Mouse (Mus musculus): Measurements from ENCODE around the gene Glrx3. TPM values are rescaled to one million over a fixed set of nuclear protein-coding genes. Genes with fewer than 3 reads are reported as not detected.

The Glrx3 gene
- polyA plus RNA-seq (2012), result 225 and 386 TPM in 2 replicates

DNA sequence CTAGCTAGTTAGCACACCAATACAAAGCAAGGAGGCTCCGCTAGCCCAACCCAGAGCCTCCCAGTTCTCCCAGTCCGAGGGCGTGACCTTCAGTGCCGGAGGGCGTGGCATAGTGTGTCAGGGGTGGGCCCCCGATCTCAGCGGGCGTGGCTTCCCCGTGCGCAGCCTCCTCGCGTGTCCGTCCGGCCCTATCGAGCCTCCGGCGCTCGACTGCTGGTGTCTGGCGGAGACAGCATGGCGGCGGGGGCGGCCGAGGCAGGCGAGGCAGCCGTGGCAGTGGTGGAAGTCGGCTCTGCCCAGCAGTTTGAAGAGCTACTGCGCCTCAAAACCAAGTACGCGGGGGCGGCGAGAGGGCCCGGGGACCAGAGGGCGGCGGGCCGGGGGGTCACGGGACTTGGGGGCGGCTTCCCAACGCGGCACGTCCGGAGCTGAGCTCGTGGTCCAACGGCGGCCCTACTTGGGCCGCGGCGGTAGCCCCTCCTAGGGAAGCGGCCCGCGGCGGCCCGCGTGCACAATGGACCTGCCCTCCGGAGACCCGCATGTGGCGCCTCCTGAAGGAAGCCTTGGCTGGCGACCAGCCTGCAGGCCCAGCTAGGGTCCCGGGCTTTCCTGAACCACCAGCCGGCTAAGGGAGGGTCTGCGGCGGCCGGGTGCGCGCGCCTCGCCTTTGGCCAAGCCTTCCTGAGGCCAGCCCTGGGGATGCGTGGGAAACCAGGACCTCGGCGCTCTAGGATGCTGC lies at the start of gene Glrx3:
Gene Glrx3 (plus strand): TSS at position 175 of the 739 bp plus-strand sequence.
- TF ChIP-seq GATA1 (IDR thresholded peaks at IDR 0.05; ENCODE audit: low read length), result no peak

DNA sequence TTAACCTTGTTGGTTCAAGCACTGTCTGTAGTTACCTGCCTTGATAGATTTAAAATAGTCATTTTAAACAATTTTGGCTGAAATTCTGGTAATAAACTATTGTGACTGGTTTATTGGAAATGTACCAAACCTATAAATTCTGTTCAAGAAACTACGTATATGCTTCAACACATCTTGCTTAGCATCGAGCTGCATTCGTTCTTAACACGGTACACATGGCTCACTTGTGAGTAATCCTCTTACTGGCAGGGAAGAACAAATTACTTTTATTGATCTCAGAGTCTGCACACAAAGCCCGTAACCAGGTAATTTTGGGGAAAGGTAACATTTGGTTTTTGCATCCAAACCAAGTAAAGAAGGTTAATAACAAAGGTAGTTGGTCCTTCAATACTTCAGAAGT lies 49.6 kb upstream of the Glrx3 start:
- no peak for TF ChIP-seq GATA1 (IDR thresholded peaks at IDR 0.05; ENCODE audit: low read length)

DNA sequence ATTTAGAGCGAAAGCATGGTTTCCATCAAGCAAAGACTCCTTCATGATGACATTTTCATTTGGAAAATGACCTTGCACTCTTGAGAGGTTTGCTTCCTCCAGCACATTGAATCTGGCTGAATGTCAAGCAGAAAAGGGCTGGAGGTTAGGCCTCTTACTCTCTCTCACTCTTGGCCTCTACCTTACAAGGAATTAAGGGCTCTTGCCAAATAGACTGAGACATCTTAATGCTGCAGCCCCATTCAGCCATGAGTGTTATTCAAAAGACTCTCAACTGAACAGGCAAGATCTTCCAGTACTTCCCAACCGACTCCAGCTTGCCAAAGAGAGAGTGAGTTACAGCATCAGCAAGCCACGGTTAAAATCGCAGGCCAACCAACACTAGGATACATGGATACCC lies 42.0 kb upstream of the Glrx3 start:
- no peak for TF ChIP-seq GATA1 (IDR thresholded peaks at IDR 0.05; ENCODE audit: low read length)

DNA sequence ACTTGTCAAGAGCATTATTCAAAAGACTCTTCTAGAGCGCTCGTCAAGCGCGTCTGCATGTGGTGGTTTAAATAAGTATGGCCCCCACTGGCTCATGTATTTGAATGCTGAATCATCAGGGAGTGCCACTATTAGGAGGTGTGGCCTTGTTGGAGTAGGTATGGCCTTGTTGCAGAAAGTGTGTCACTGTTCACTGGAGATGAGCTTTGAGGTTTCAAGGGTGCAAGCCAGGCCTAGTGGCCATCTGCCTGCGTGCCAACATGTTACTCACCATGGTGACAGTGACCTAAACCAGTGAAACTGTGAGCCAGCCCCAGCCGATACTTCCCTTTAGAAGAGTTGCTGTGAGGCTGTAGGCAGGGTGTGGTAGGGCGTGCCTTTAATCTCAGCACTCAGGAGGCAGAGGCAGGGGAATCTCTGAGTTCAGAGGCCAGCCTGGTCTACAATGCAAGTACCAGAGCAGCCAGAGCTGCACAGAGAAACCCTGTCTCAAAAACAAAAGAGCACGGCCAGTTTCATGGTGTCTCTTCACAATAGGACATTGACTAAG lies 40.0 kb upstream of the Glrx3 start:
- TF ChIP-seq GATA1 (IDR thresholded peaks at IDR 0.05; ENCODE audit: low read length), result no peak

DNA sequence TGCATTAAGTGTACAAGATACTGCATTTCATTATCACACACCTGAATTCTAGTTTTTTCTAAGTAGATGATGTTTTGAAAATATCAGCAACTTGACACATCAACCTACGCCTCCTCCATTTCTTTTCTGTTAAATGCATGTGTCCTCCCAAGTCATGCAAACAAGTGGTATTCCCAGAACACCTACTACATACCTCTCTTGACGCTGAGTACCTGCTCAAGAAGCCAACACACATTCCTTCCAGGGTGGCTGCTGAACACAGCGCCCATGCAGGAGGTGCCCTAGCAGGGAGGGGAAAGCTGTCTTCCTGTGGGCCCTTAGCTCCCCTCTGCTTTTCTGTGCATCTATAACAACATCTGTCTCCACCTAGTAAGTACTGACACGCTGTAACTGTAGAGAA lies 38.4 kb upstream of the Glrx3 start:
- TF ChIP-seq GATA1 (IDR thresholded peaks at IDR 0.05; ENCODE audit: low read length), result no peak

DNA sequence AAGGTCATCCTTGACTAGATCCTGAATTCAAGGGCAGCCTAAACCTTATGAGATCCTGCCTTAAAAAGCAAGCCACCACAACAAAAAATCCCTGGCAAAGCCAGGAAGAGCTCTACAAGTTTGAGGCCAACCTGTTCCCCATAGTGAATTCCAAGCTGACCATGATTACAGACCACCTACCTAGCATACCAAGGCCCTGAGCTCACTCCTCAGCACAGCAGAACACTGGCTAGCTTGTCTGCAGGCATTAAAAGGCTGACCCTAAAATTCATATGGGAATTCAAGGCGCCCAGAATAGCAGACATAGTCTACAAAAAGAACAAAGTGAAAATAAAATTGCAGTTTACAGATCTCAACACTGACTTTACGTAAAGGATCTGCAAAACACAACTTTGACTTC lies 33.3 kb upstream of the Glrx3 start:
- TF ChIP-seq GATA1 (IDR thresholded peaks at IDR 0.05; ENCODE audit: low read length), result no peak

DNA sequence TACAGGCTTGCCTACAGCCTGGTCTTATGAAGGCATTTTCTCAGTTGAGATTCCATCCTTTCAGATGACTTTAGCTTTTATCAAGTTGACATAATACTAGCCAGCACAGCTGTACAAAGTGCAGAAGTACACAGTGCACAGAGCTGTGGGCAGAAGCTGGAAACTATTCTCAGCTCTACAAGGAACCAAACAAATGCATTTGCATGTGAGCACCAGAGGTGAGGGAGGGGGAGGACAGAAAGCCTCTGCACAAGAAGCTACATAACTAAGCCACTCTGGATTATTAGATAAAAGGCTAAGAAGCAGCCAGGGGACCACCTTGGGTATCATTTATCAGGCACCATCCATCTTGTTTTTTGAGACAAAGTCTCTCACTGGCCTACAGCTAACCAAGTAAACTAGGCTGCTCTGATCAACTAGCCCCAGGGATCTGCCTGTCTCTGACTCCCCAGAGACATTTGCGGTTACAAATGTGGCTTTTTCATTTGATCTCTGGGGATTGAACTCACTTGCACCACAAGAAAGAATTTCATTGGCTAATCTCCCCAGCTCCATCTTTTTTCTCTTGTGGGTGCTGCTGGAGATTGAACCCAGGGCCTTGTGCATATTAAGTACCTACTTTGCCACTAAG lies 29.9 kb upstream of the Glrx3 start:
- no peak for TF ChIP-seq GATA1 (IDR thresholded peaks at IDR 0.05; ENCODE audit: low read length)

DNA sequence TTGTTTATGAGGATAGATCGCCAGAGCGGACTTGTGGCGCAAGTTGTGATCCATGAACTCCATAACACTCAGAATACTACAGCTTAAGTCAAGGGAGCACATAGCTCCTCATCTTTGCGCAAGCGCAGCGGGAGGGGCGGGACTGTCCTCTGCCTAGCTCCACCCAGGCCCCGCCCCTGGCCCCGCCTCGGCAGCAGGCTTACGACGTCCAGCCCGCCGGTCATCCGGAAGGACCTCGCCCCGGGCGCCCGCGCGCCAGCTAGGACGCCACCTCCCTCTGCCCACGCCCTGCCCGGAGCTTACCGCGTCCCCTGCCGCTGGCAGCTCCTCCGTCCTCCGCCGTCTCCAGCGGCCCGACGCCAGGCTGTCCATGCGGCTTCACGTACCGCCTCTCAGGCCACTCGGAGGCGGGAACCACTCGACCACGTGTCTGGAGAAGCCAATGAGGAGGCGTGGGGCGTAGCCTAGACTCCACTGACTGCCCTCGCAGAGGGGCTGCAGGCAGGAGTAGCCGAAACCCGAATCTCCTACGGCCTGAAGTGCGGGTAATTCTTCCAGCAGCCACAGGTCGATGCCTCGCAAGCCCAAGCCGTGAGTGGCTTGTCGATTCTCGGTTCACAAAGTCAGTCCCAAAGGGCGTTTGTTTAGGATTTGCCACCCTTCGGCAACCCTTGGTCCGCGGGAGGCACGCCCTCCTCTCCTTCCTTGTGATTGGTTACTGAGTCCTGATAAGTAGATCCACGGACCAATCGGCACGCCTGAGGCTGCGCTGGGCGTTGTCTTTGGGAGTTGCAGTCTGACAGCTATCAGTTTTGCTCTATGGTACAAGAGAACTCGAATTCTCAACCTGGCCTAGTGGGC lies 26.8 kb upstream of the Glrx3 start, which contains the start of gene 9430038I01Rik:
Gene 9430038I01Rik (minus strand): TSS at position 426 of the 861 bp plus-strand sequence.
- TF ChIP-seq GATA1 (IDR thresholded peaks at IDR 0.05; ENCODE audit: low read length), result no peak

DNA sequence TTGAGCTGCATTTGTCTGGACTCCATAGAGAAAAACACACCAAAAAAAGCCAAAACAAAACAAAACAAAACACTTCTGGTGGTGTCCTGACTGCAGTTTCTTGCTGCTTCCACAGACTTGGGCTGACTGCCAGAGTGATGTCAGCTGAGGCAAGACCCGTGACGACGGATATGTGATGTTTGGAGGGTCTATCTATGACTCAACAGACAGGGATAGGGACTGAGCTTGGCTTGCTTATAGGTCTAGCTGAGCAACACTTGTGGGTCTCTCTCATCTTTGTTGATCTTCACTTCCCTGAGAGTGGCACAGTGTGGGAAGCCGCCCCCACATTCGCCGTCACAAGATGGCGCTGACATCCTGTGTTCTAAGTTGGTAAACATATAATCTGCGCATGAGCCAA lies 22.7 kb upstream of the Glrx3 start:
- TF ChIP-seq GATA1 (IDR thresholded peaks at IDR 0.05; ENCODE audit: low read length), result no peak

DNA sequence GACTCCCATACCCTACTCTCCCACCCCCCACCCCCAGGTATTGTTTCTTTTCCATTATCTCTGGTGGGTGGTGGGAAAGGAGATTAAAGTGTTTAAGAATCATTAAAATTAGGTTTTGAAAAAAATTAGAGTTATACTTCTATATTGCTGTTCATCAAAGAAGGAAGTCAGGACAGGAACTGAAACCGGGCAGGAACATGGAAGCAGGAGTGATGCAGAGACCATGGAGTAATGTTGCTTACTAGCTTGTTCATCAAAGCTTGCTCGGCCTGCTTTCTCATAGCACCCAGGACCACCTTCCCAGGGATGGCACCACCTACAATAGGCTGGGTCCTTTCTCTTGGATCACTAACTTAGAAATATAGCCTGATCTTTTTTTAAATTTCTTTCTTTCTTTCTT lies 16.9 kb upstream of the Glrx3 start:
- TF ChIP-seq GATA1 (IDR thresholded peaks at IDR 0.05; ENCODE audit: low read length), result no peak

DNA sequence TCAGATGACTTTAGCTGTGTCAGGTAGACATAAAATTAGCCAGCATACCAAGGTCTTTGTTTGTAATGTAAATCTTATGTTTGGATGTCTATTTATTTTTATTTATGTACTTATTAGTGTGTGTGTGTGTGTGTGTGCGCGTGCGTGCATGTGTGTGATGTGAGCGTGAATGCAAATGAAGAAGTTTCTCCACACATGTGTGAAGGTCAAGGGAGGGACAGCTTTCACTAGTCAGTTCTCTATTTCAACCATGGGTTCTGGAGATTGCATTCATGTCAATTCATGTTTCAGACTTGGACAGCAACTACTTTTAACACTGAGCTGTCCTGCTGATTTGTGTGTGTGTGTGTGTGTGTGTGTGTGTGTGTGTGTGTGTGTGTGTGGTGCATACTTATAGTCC lies 16.2 kb upstream of the Glrx3 start:
- no peak for TF ChIP-seq GATA1 (IDR thresholded peaks at IDR 0.05; ENCODE audit: low read length)

DNA sequence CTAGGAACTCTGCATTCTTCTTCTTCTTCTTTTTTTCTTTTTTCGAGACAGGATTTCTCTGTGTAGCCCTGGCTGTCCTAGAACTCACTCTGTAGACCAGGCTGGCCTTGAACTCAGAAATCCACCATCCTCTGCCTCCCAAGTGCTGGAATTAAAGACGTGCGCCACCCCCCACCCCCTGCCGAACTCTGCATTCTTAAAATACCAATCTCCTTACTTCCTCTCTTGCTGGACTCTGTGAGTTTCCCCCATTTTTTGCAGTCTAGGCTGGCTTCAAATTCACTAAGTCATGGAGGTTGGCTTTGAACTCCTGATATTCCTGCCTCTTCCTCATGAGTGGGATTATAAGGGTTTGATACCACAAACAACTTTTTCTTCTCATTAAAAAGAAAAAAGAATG lies 10.7 kb upstream of the Glrx3 start:
- no peak for TF ChIP-seq GATA1 (IDR thresholded peaks at IDR 0.05; ENCODE audit: low read length)

DNA sequence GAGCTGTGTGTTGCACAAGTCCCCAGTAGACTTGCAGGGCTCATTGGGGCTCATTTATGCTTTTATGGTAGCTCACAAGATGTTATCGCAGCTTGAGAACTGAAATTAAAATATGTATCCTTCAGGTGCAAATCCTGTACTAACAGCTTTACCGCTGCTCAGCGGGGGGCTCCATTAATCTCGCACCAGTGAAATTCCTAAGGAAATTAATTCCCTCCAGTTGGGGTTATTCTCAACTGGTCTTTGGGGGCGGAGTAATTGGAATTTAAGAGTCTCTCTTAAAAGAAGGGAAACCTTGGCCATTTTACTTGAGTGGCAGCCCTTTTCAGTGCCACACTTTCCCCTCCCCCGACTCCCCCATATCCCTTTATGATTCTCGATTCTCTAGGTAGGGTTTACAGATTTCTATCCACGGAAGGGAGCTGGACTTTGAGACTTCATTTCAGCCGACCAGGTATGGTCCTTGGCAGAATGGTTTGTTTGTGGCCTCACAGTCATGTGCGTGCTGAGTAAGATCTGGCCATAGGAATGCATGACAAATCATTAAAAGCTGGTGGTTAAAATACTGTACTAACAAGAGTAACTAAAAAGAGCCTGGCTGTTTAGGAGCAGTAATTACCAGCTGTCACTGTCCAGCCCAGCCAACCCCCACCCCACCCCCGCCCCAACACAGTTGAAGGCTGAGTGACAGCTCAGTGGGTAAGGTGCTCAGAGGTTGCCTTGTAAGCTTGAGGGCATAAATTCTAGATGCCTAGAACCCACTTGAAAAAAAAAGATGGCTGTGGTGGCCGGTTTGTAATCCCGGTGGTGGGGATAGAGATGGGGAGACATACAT lies 5.4 kb upstream of the Glrx3 start:
- TF ChIP-seq GATA1 (IDR thresholded peaks at IDR 0.05; ENCODE audit: low read length), result no peak

DNA sequence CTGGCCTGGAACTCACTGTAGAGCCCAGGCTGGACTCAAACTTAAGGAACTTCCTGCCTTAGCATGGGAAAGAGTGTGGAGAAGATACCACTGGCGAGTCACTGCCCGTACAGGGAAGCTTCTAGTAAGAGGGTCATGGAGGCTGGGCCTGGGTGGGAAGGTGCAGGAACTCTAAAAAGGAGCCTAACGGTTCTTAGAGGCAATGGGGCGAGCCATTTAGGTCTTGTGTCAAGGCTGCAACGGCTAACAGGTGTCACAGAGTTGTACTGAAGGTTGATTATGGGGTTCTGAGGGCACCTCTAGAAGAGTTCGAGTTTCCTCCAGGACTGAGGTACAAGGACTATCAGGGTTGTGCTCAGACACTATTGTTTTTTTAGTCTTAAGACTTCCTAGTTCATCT lies 513 bp upstream of the Glrx3 start:
- no peak for TF ChIP-seq GATA1 (IDR thresholded peaks at IDR 0.05; ENCODE audit: low read length)

DNA sequence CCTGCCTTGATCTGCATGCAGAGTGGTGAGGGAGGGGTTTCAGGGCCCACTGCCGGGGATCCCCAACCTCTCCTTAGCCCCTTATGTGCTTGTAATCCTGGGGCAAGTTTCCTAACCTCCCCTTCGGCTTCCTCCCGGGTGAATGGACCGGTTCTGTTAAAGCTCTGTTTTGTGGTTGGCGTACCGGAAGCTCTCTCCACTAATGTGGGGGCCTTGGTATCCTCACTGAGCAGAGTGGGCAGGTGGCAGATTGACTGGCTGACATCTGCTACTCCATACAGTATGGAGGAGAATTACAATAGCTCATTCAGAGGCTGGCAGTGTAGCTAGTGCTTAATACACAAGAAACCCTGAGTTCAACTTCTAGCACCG lies 751 bp downstream of the Glrx3 start:
- no peak for TF ChIP-seq GATA1 (IDR thresholded peaks at IDR 0.05; ENCODE audit: low read length)
